Comparison of ENCODE assay signal across 16 mouse cellular contexts in genomic region chr2:145591881-145592280, GRCm38 (mm10).
"Had no signal": no experiment of that assay in that cellular context is flagged by ENCODE, and none has a peak within 500 bp of the region (broad histone marks: within the 10 kb centered on the region; RNA-seq: fewer than 3 reads in every experiment).

No protein-coding gene starts in this region.

- ATAC-seq: lung, postnatal 0 days; midbrain, embryonic 13.5 days; midbrain, embryonic 15.5 days had no signal

- DNase-seq: lung, postnatal 14 days; lung, postnatal 36 days; right cerebral cortex, postnatal 14 days; thymus, adult 2 months; thymus, postnatal 25 days; thymus, postnatal 4 days had no signal

- H3K27ac ChIP-seq: lung, embryonic 15.5 days; macrophage; midbrain, embryonic 13.5 days; midbrain, embryonic 15.5 days; neural tube, embryonic 12.5 days; stomach, embryonic 15.5 days; stomach, postnatal 0 days had no signal

- H3K36me3 ChIP-seq: lung, embryonic 15.5 days; midbrain, embryonic 13.5 days; midbrain, embryonic 15.5 days; neural tube, embryonic 12.5 days; stomach, embryonic 15.5 days had no signal

- H3K4me2 ChIP-seq: lung, embryonic 15.5 days; midbrain, embryonic 11.5 days; midbrain, embryonic 13.5 days; midbrain, embryonic 15.5 days; neural tube, embryonic 12.5 days; stomach, embryonic 15.5 days had no signal

- H3K27me3 ChIP-seq: lung, embryonic 15.5 days; megakaryocyte, embryonic 14.5 days; midbrain, embryonic 13.5 days; midbrain, embryonic 15.5 days; neural tube, embryonic 12.5 days; stomach, embryonic 15.5 days had no signal

- H3K9ac ChIP-seq: lung, embryonic 15.5 days; midbrain, embryonic 13.5 days; midbrain, embryonic 15.5 days; neural tube, embryonic 12.5 days; stomach, embryonic 15.5 days had no signal

- H3K4me1 ChIP-seq: lung, embryonic 15.5 days; midbrain, embryonic 13.5 days; midbrain, embryonic 15.5 days; neural tube, embryonic 12.5 days; stomach, embryonic 15.5 days had no signal

- H3K4me3 ChIP-seq: lung, embryonic 15.5 days; megakaryocyte, embryonic 14.5 days; midbrain, embryonic 13.5 days; midbrain, embryonic 15.5 days; neural tube, embryonic 12.5 days; stomach, embryonic 15.5 days had no signal

- H3K9me3 ChIP-seq: lung, embryonic 15.5 days; midbrain, embryonic 13.5 days; midbrain, embryonic 15.5 days; neural tube, embryonic 12.5 days; stomach, embryonic 15.5 days had no signal
